Mouse (Mus musculus) stomach, embryonic 15.5 days (tissue): Measurements from ENCODE around the gene Parp14. TPM values are rescaled to one million over a fixed set of nuclear protein-coding genes. Genes with fewer than 3 reads are reported as not detected.

Experiments used
- polyA plus RNA-seq: library from polyadenylated mRNA; unstranded; fragments of >200 nt; fragmentation: Nextera tagmentation; extraction: Ambion mirVana; gene quantifications from 2 replicates; pipeline ENCODE4 v1.2.1, GENCODE M21; 2015

Gene Parp14
- polyA plus RNA-seq, 1 experiment from 2014 or later: 1.8 TPM

Other genes starting within 250 kb of the Parp14 start
- gene Dirc2, start 102.2 kb downstream of the Parp14 start, polyA plus RNA-seq: 12.5 and 13.5 TPM in 2 replicates
- 13.8 and 15.2 TPM in 2 replicates for gene Hspbap1, start 101.2 kb downstream of the Parp14 start, polyA plus RNA-seq
- 9.7 and 10.0 TPM in 2 replicates for gene Parp9, start 66.9 kb upstream of the Parp14 start, polyA plus RNA-seq
- 6.8 and 7.6 TPM in 2 replicates for gene Dtx3l, start 67.6 kb upstream of the Parp14 start, polyA plus RNA-seq
- 33.3 and 35.9 TPM in 2 replicates for gene Kpna1, start 107.2 kb upstream of the Parp14 start, polyA plus RNA-seq
- gene Wdr5b, start 169.6 kb upstream of the Parp14 start, polyA plus RNA-seq: 8.5 and 9.1 TPM in 2 replicates
- gene Fam162a, start 200.1 kb upstream of the Parp14 start, polyA plus RNA-seq: 415 and 423 TPM in 2 replicates
- 99.7 and 101 TPM in 2 replicates for gene Ccdc58, start 200.1 kb upstream of the Parp14 start, polyA plus RNA-seq